Mouse (Mus musculus) hindbrain, embryonic 12.5 days (tissue): ENCODE data around the gene Cntn4. TPM values are rescaled to one million over a fixed set of nuclear protein-coding genes. Genes with fewer than 3 reads are reported as not detected.

Experiments used
- ATAC-seq: fragments of 200-750 bp; cut with Nextera tagmentation; 2 replicates; pipeline ENCODE4 v1.8.0; 2017; ENCODE audit warnings: moderate TSS enrichment; ENCODE audit not compliant: low FRiP score
- H3K27ac ChIP-seq: fragments of 300-500 bp; sonication (generic); 2 replicates; pipeline ENCODE4 v1.5.1; 2016; ENCODE audit warnings: mild to moderate bottlenecking
- H3K27me3 ChIP-seq: fragments of 300-500 bp; sonication (generic); 2 replicates; pipeline ENCODE4 v1.6.1; 2016; ENCODE audit warnings: mild to moderate bottlenecking
- H3K36me3 ChIP-seq: fragments of 300-500 bp; sonication (generic); 2 replicates; pipeline ENCODE4 v1.6.1; 2016; ENCODE audit warnings: mild to moderate bottlenecking
- H3K4me1 ChIP-seq: fragments of 300-500 bp; sonication (generic); 2 replicates; pipeline ENCODE4 v1.6.1; 2016
- H3K4me2 ChIP-seq: fragments of 300-500 bp; sonication (generic); replicated peaks from 2 replicates; pipeline ENCODE4 v1.6.1; 2016; ENCODE audit warnings: mild to moderate bottlenecking
- H3K4me3 ChIP-seq: fragments of 300-500 bp; sonication (generic); 2 replicates; pipeline ENCODE4 v1.5.1; 2016; ENCODE audit warnings: mild to moderate bottlenecking
- H3K9ac ChIP-seq: fragments of 300-500 bp; sonication (generic); 2 replicates; pipeline ENCODE4 v1.6.1; 2016; ENCODE audit warnings: mild to moderate bottlenecking, moderate library complexity
- H3K9me3 ChIP-seq: fragments of 300-500 bp; sonication (generic); replicated peaks from 2 replicates; pipeline ENCODE4 v1.6.1; 2016; ENCODE audit warnings: mild to moderate bottlenecking
- WGBS: fragments of 180-500 bp; shearing (Covaris S2); methylation state at CpG from one replicate; pipeline ENCODE4 v1.1.7; 2016; 5-methylcytosine and 5-hydroxymethylcytosine counted together
- polyA plus RNA-seq: library from polyadenylated mRNA; unstranded; fragments of >200 nt; fragmentation: Nextera tagmentation; extraction: Ambion mirVana; gene quantifications from 2 replicates; pipeline ENCODE4 v1.2.1, GENCODE M21; 2016

Cntn4 gene
- polyA plus RNA-seq, 1 experiment from 2014 or later, result 3.4 TPM

DNA sequence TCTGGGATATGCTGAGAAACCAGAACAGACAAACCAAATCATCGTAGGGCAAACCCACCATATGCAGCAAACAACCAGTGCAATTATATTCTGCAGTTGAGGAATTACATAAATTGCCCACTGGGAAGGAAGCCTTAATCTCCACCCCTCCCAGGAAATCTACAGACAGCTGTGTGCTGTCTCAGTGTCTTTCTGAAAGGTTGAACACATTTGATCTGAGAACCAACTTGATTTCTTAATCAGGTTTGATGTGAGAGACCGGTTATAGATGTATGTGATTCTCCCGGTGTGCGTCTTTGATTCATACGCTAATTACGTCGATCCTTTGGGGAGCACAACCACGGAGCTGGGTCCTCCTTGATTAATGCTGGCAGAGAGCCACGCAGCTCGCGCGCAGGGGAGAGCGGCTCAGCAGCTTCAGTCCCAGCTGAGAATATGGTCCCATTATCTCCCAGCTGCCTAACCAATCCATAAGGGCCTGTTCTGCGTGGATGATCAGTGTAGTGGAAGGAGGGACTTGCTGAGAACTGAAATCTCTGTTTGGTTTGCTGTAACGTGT lies 441.1 kb downstream of the Cntn4 start:
- H3K4me2 ChIP-seq, result peak overlapping the region; percentile 51
- 15% methylated on average over 15 of the region's 15 CpGs for WGBS
- H3K4me1 ChIP-seq, result 0 out of 2 replicates have a peak, but pooled peaks cover 4% of the 10 kb centered on the region
- H3K9me3 ChIP-seq, result no peaks in the 10 kb centered on the region
- no peaks in the 10 kb centered on the region for H3K36me3 ChIP-seq
- no peaks in the 10 kb centered on the region for H3K27me3 ChIP-seq
- peak overlapping the region; percentile 17; the same call in 1 of the 2 replicates for H3K4me3 ChIP-seq
- H3K27ac ChIP-seq, result peak overlapping the region; percentile 31
- H3K9ac ChIP-seq, result no peak overlapping the region
- ATAC-seq, result peak; percentile 95

DNA sequence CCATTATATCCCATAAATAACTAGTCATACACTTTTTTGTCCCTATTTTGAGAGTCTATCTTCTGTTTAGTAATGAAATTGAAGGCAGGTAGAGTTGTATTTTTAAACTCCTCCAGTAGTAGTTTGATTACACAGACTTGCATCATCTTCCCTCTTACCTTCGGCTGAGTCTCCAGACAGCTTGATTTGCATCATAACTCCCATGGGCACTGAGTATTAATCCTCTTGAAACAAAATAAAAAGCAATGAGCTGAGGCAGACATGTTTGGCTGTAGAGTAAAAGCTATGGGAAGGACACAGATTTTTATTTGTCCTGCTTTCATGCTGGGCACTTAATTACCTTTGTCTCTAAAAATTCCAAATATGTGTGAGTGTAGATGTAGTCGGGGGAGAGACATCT lies 476.1 kb downstream of the Cntn4 start:
- Histone ChIP-seq H3K36me3 (no peaks in the 10 kb centered on the region), H3K4me2 (no peak overlapping the region), H3K9me3 (no peaks in the 10 kb centered on the region), H3K27me3 (no peaks in the 10 kb centered on the region), H3K4me1 (no peaks in the 10 kb centered on the region), H3K9ac (no peak overlapping the region), H3K27ac (no peak overlapping the region), H3K4me3 (no peak overlapping the region)
- ATAC-seq, result no peak
- 60% methylated on average over 2 of the region's 2 CpGs for WGBS

DNA sequence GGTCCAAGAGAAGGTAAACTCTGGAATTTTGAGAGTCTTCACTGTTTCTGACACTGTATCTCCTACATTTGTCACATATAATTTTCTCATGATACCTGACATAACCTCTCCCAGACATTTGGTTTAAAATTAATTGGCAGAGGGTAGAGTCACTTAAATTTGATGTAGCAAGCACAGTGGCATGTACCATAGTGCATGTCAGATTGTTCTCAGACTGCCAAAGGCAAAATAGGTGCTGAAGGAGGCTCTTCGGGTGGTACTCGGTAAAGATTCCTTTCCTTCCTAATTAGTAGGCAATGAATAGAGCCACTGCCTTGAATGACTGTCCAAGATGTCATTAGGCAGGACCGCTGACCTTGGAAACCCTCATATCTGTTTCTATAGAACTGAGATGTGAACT lies 477.9 kb downstream of the Cntn4 start:
- ATAC-seq, result no peak
- Histone ChIP-seq H3K27ac (no peak overlapping the region), H3K4me2 (no peak overlapping the region), H3K9ac (no peak overlapping the region), H3K4me3 (no peak overlapping the region), H3K27me3 (no peaks in the 10 kb centered on the region), H3K9me3 (no peaks in the 10 kb centered on the region), H3K4me1 (no peaks in the 10 kb centered on the region), H3K36me3 (no peaks in the 10 kb centered on the region)
- 89% methylated on average over 3 of the region's 3 CpGs for WGBS

DNA sequence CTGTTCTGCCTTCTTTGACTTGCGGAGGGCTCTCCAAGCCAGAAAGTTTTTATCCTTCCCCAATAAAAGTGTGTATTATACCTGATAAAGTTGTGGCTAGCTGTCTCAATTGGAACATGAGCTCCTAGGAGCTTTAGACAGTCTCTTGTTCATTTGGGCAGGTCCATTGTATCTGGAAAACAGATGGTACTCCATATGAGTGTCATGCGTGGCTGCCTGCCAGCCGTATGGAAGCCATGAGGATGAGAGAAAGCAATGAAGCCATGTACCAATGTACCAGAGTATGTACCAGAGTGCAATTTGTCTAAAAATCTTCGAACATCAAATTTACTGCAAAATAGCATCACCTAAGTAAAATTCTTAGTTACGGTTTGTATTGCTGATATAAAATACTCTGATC lies 500.1 kb downstream of the Cntn4 start:
- Histone ChIP-seq H3K27me3 (no peaks in the 10 kb centered on the region), H3K9ac (no peak overlapping the region), H3K4me1 (no peaks in the 10 kb centered on the region), H3K36me3 (no peaks in the 10 kb centered on the region), H3K4me3 (no peak overlapping the region), H3K27ac (no peak overlapping the region), H3K4me2 (no peak overlapping the region), H3K9me3 (no peaks in the 10 kb centered on the region)
- no peak for ATAC-seq
- WGBS, result 91% methylated on average over 5 of the region's 5 CpGs

- WGBS, result 93% methylated on average over 2 of the region's 2 CpGs
- H3K4me3 ChIP-seq, result no peak overlapping the region
- no peaks in the 10 kb centered on the region for H3K9me3 ChIP-seq
- H3K36me3 ChIP-seq, result no peaks in the 10 kb centered on the region
- H3K4me2 ChIP-seq, result no peak overlapping the region
- no peaks in the 10 kb centered on the region for H3K4me1 ChIP-seq
- H3K9ac ChIP-seq, result no peak overlapping the region
- no peaks in the 10 kb centered on the region for H3K27me3 ChIP-seq
- ATAC-seq, result no peak
- no peak overlapping the region for H3K27ac ChIP-seq
Observed at GRCm38 (mm10) chr6:106181596-106181995, 504.1 kb downstream of the Cntn4 start.

GRCm38 (mm10) chr6:106200974-106201373 lies 523.5 kb downstream of the Cntn4 start:
- no peaks in the 10 kb centered on the region for H3K4me1 ChIP-seq
- no peak for ATAC-seq
- H3K9me3 ChIP-seq, result no peaks in the 10 kb centered on the region
- no peaks in the 10 kb centered on the region for H3K36me3 ChIP-seq
- no peak overlapping the region for H3K4me3 ChIP-seq
- no peak overlapping the region for H3K27ac ChIP-seq
- 90% methylated on average over 1 of the region's 1 CpGs for WGBS
- no peak overlapping the region for H3K9ac ChIP-seq
- H3K4me2 ChIP-seq, result no peak overlapping the region
- H3K27me3 ChIP-seq, result no peaks in the 10 kb centered on the region

DNA sequence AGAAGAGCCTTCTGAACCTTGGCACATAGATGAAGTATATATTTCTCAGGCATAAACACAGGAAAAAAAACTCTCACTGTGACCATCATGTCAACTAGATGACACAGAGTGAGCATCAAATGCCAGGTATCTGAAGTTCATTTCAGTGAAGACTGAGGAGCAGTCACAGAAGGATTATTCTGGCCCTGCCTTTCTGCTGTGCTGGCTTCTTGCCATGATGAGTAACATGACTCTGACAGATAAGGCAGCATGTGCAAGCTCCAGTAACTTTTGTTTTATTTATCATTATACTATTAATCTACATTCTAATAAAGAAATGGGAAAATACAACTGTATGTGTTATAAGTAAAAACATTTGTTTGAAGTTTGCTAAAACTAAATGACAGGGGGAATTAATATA lies 529.9 kb downstream of the Cntn4 start:
- Histone ChIP-seq H3K4me2 (no peak overlapping the region), H3K27ac (no peak overlapping the region), H3K4me3 (no peak overlapping the region), H3K9me3 (no peaks in the 10 kb centered on the region), H3K27me3 (no peaks in the 10 kb centered on the region), H3K4me1 (no peaks in the 10 kb centered on the region), H3K9ac (no peak overlapping the region), H3K36me3 (no peaks in the 10 kb centered on the region)
- no peak for ATAC-seq

DNA sequence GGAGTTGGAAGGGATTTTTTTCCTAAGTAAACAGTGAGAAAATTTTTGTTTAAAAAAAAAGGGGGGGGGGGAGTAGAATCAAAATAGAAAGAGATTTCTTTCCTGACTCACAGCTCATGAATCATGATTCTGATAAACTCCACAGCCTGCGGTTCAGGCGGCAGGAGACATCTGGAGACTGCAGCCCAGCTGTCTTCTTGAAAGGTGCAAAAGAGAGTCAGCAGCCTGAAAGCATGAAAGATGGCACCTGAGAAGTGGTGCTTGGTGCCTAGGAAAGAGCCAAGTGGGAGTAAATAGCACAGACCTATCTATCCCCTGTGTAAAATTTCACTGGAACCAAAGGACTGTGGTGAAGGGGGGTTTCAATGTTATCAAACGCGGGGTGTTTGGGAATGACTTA lies 535.6 kb downstream of the Cntn4 start:
- Histone ChIP-seq H3K9me3 (no peaks in the 10 kb centered on the region), H3K4me1 (no peaks in the 10 kb centered on the region), H3K27me3 (no peaks in the 10 kb centered on the region), H3K36me3 (no peaks in the 10 kb centered on the region), H3K27ac (no peak overlapping the region), H3K9ac (no peak overlapping the region), H3K4me3 (no peak overlapping the region), H3K4me2 (no peak overlapping the region)
- WGBS, result 82% methylated on average over 4 of the region's 4 CpGs
- no peak for ATAC-seq

- no peaks in the 10 kb centered on the region for H3K9me3 ChIP-seq
- no peaks in the 10 kb centered on the region for H3K36me3 ChIP-seq
- no peak overlapping the region for H3K9ac ChIP-seq
- 56% methylated on average over 12 of the region's 12 CpGs for WGBS
- no peak overlapping the region for H3K4me3 ChIP-seq
- ATAC-seq, result no peak
- no peaks in the 10 kb centered on the region for H3K27me3 ChIP-seq
- H3K27ac ChIP-seq, result no peak overlapping the region
- no peak overlapping the region for H3K4me2 ChIP-seq
- H3K4me1 ChIP-seq, result no peaks in the 10 kb centered on the region
Observed at GRCm38 (mm10) chr6:106237046-106237948, 559.8 kb downstream of the Cntn4 start.

DNA sequence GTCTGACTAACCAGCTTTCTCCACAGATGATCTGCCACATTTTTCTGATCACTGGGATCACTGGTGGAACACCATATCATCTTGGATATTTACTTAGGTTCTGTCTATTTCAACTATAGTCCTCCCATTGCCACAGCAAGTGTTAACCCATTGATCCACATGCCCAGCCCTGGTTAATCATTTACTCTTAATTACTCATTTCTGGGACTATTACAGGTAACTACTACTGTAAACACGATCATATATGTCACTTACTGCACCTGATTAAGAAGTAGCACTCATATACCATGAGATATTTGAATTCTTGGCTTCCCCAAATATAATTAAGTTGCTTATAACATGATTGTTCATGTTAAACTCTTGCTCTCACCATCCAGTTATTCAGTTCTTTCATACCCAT lies 564.1 kb downstream of the Cntn4 start:
- no peaks in the 10 kb centered on the region for H3K27me3 ChIP-seq
- ATAC-seq, result no peak
- no peak overlapping the region for H3K4me3 ChIP-seq
- no peaks in the 10 kb centered on the region for H3K9me3 ChIP-seq
- H3K4me1 ChIP-seq, result no peaks in the 10 kb centered on the region
- no peak overlapping the region for H3K4me2 ChIP-seq
- 73% methylated on average over 1 of the region's 1 CpGs for WGBS
- H3K36me3 ChIP-seq, result no peaks in the 10 kb centered on the region
- H3K27ac ChIP-seq, result no peak overlapping the region
- H3K9ac ChIP-seq, result no peak overlapping the region

DNA sequence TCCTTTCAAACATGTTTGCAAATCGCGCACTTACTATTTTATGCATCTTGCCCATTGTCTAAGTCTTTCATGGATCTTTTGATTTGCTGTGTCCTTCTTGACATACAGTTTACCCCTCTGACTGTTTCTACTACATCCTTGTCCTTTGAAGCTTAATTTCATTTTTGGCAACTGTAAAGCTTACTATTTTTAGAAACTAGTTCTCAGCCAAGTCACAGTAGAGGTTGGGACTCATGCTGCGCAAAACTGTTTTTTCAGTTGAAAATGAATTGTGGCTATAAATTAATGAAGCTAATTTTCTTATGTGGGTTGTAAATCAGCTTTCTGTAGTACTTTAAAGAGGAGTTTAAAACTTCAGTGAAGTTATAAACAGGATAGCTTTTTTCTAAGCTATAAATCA lies 585.9 kb downstream of the Cntn4 start:
- Histone ChIP-seq H3K27me3 (no peaks in the 10 kb centered on the region), H3K4me3 (no peak overlapping the region), H3K27ac (no peak overlapping the region), H3K4me1 (no peaks in the 10 kb centered on the region), H3K9me3 (no peaks in the 10 kb centered on the region), H3K4me2 (no peak overlapping the region), H3K9ac (no peak overlapping the region), H3K36me3 (no peaks in the 10 kb centered on the region)
- WGBS, result 96% methylated on average over 3 of the region's 3 CpGs
- no peak for ATAC-seq

DNA sequence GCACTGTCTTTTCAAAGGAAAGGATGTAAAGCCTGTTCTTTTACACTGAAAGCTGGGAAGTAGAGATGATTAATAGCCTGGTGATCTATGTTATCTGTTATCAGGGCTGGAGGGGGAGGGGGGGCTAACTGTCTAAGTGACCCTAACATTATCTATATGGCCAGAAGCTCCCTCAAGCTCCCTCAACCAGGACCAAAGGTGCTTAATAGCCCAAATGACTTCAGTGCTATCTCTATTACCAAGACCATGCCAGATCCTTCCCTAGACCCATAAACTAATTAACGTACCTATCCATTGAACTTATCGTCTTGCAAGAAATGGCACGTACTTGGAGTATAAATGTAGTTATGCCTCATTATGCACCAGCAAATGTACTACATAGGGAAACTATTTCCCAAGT lies 588.0 kb downstream of the Cntn4 start:
- Histone ChIP-seq H3K4me1 (no peaks in the 10 kb centered on the region), H3K27me3 (no peaks in the 10 kb centered on the region), H3K27ac (no peak overlapping the region), H3K4me3 (no peak overlapping the region), H3K36me3 (no peaks in the 10 kb centered on the region), H3K9me3 (no peaks in the 10 kb centered on the region), H3K9ac (no peak overlapping the region), H3K4me2 (no peak overlapping the region)
- 81% methylated on average over 3 of the region's 3 CpGs for WGBS
- ATAC-seq, result no peak

- Histone ChIP-seq H3K4me2 (no peak overlapping the region), H3K9me3 (no peaks in the 10 kb centered on the region), H3K4me1 (no peaks in the 10 kb centered on the region), H3K27ac (no peak overlapping the region), H3K36me3 (no peaks in the 10 kb centered on the region), H3K27me3 (no peaks in the 10 kb centered on the region), H3K9ac (no peak overlapping the region), H3K4me3 (no peak overlapping the region)
- 77% methylated on average over 2 of the region's 2 CpGs for WGBS
- no peak for ATAC-seq
Observed at GRCm38 (mm10) chr6:106266304-106266703, 588.8 kb downstream of the Cntn4 start.
